Comparison of ENCODE assay signal across 27 mouse cellular contexts in the genomic region with DNA sequence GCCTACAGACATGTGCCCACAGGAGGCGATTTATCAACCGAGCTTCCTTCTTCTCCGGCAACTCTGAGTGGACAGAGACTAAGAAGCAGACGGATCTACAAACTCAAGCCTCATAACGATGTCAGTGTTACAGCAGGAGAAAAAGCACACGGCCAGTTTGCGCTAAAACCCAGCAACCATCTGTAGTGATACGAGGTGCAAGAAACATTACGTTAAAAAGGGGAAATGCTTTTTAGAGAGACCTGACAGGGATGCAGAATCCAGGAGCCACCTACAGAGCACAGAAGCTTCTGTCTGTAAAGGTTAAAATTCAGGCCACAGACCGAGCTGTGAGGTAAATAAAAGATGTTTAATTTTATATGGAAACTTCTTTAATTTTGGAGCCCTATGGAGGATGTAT. TPM values are rescaled to one million over a fixed set of nuclear protein-coding genes. Genes with fewer than 3 reads are reported as not detected.
A peak's percentile ranks its signal among the peaks of the same experiment; 100 is the strongest.
DNase-seq lines count a peak whose midpoint lies in the region; ATAC-seq lines count a peak whose summit lies in the region.
"Had no signal": no experiment of that assay in that cellular context is flagged by ENCODE, and none has a peak within 500 bp of the region (broad histone marks: within the 10 kb centered on the region; RNA-seq: fewer than 3 reads in every experiment).

No protein-coding gene starts in this region.

- DNase-seq in forebrain, embryonic 10.5 days (ENCODE audit: extremely low spot score, low spot score), result no peak
- DNase-seq in frontal cortex, adult 2 months (ENCODE audit: extremely low spot score in 1 of 2, low spot score in 1 of 2), result peak; percentile 3 to 9
- DNase-seq in frontal cortex, postnatal 10 days (ENCODE audit: low spot score in 2 of 2), result no peak
- DNase-seq in right cerebral cortex, adult 18-20 months, result peak; percentile 2
- no peak for DNase-seq in right cerebral cortex, postnatal 10 days (ENCODE audit: low spot score in 2 of 2)
- peak; percentile 26 for DNase-seq in telencephalon, adult 2 months (ENCODE audit: low read depth, low spot score)
- DNase-seq in hindbrain, embryonic 14.5 days (ENCODE audit: low spot score), result no peak
- DNase-seq: adrenal gland, adult 8-10 months; adrenal gland, postnatal 14 days; adrenal gland, postnatal 36 days; B cell, adult 2 months; cerebellum, adult 11-12 months; cerebellum, adult 2 months; cerebellum, adult 9-10 months; cerebellum, postnatal 10 days; cerebellum, postnatal 25 days; forebrain, postnatal 0 days had no signal

- no peaks in the 10 kb centered on the region for H3K36me3 ChIP-seq in forebrain, embryonic 10.5 days (replicated peaks)
- H3K36me3 ChIP-seq in forebrain, embryonic 13.5 days (ENCODE audit: poor library complexity, severe bottlenecking), result no peaks in the 10 kb centered on the region
- no peaks in the 10 kb centered on the region for H3K36me3 ChIP-seq in hindbrain, embryonic 14.5 days (replicated peaks; ENCODE audit: control insufficient read depth, insufficient read depth)
- H3K36me3 ChIP-seq: embryonic facial prominence, embryonic 10.5 days; embryonic facial prominence, embryonic 12.5 days; forebrain, embryonic 12.5 days; forebrain, embryonic 15.5 days; G1E had no signal

- no peak overlapping the region for H3K9ac ChIP-seq in forebrain, embryonic 13.5 days
- no peak overlapping the region for H3K9ac ChIP-seq in hindbrain, embryonic 14.5 days
- H3K9ac ChIP-seq: embryonic facial prominence, embryonic 12.5 days; forebrain, embryonic 12.5 days; forebrain, embryonic 15.5 days; forebrain, postnatal 0 days had no signal

- peaks cover 30% of the 10 kb centered on the region for H3K4me1 ChIP-seq in forebrain, embryonic 10.5 days
- H3K4me1 ChIP-seq in forebrain, embryonic 13.5 days, result peaks cover 24% of the 10 kb centered on the region
- peaks cover 3% of the 10 kb centered on the region; the same call in 1 of the 2 replicates for H3K4me1 ChIP-seq in hindbrain, embryonic 14.5 days (replicated peaks; ENCODE audit: control insufficient read depth, insufficient read depth, low read length)
- H3K4me1 ChIP-seq: embryonic facial prominence, embryonic 10.5 days; embryonic facial prominence, embryonic 12.5 days had no signal

- no peak overlapping the region for H3K4me2 ChIP-seq in forebrain, embryonic 13.5 days
- no peak overlapping the region for H3K4me2 ChIP-seq in hindbrain, embryonic 14.5 days (replicated peaks)
- H3K4me2 ChIP-seq: embryonic facial prominence, embryonic 12.5 days; forebrain, embryonic 12.5 days; forebrain, embryonic 15.5 days had no signal

- WGBS in forebrain, embryonic 10.5 days, result 92% methylated on average over 10 of the region's 10 CpGs
- 76% methylated on average over 10 of the region's 10 CpGs for WGBS in forebrain, embryonic 13.5 days
- 85% methylated on average over 10 of the region's 10 CpGs for WGBS in hindbrain, embryonic 14.5 days

- no peaks in the 10 kb centered on the region for H3K9me3 ChIP-seq in forebrain, embryonic 10.5 days
- H3K9me3 ChIP-seq in forebrain, embryonic 13.5 days (replicated peaks), result no peaks in the 10 kb centered on the region
- no peaks in the 10 kb centered on the region for H3K9me3 ChIP-seq in hindbrain, embryonic 14.5 days (ENCODE audit: control insufficient read depth, low read length)
- H3K9me3 ChIP-seq: embryonic facial prominence, embryonic 10.5 days; embryonic facial prominence, embryonic 12.5 days; forebrain, embryonic 12.5 days; forebrain, embryonic 15.5 days; G1E had no signal

- peak overlapping the region; percentile 81; the same call in 1 of the 2 replicates for H3K27ac ChIP-seq in forebrain, embryonic 10.5 days
- no peak overlapping the region for H3K27ac ChIP-seq in forebrain, embryonic 13.5 days
- H3K27ac ChIP-seq in hindbrain, embryonic 14.5 days, result no peak overlapping the region
- H3K27ac ChIP-seq: embryonic facial prominence, embryonic 10.5 days; embryonic facial prominence, embryonic 12.5 days had no signal

- no peaks in the 10 kb centered on the region for H3K27me3 ChIP-seq in forebrain, embryonic 10.5 days (ENCODE audit: poor library complexity, severe bottlenecking)
- no peaks in the 10 kb centered on the region for H3K27me3 ChIP-seq in forebrain, embryonic 13.5 days
- no peaks in the 10 kb centered on the region for H3K27me3 ChIP-seq in hindbrain, embryonic 14.5 days (ENCODE audit: control insufficient read depth, insufficient read depth, low read length)
- H3K27me3 ChIP-seq: CH12.LX; embryonic facial prominence, embryonic 12.5 days; forebrain, embryonic 12.5 days; forebrain, embryonic 15.5 days; Patski had no signal

- ATAC-seq in forebrain, embryonic 13.5 days, result no peak
- ATAC-seq in hindbrain, embryonic 14.5 days (ENCODE audit: low FRiP score), result no peak
- ATAC-seq: activated CD4-positive, CD25-positive, alpha-beta regulatory T cell, adult 4 months; CD4-positive, CD25-positive, alpha-beta regulatory T cell, adult 4 months; forebrain, embryonic 15.5 days; forebrain, postnatal 0 days; Patski had no signal

- no peak overlapping the region for H3K4me3 ChIP-seq in forebrain, embryonic 10.5 days
- no peak overlapping the region for H3K4me3 ChIP-seq in forebrain, embryonic 13.5 days
- no peak overlapping the region for H3K4me3 ChIP-seq in hindbrain, embryonic 14.5 days (replicated peaks; ENCODE audit: low read length)
- H3K4me3 ChIP-seq: embryonic facial prominence, embryonic 10.5 days; embryonic facial prominence, embryonic 12.5 days; forebrain, embryonic 12.5 days; forebrain, embryonic 15.5 days had no signal

RNA-seq across cellular contexts. Expression of gene Fer, which starts 56.5 kb away (rescaled TPM):
- polyA plus RNA-seq in forebrain, embryonic 10.5 days (2016; fragmentation: Nextera tagmentation; extraction: Ambion mirVana), result 27.1 and 31.4 TPM in 2 replicates
- polyA plus RNA-seq in forebrain, embryonic 13.5 days (2015; fragmentation: Nextera tagmentation; extraction: Ambion mirVana), result 30.0 and 33.9 TPM in 2 replicates
- 9.4 and 10.2 TPM in 2 replicates for polyA plus RNA-seq in frontal cortex, adult 2 months (2012; rRNA removed)
- 35.8 and 36.8 TPM in 2 replicates for polyA plus RNA-seq in hindbrain, embryonic 14.5 days (2014; fragmentation: Nextera tagmentation; extraction: Ambion mirVana)

RNA-seq across cellular contexts. Expression of gene A930002H24Rik, which starts 57.2 kb away (rescaled TPM):
- 1.8 and 1.9 TPM in 2 replicates for polyA plus RNA-seq in forebrain, embryonic 10.5 days (2016; fragmentation: Nextera tagmentation; extraction: Ambion mirVana)
- 2.7 and 3.0 TPM in 2 replicates for polyA plus RNA-seq in forebrain, embryonic 13.5 days (2015; fragmentation: Nextera tagmentation; extraction: Ambion mirVana)
- polyA plus RNA-seq in frontal cortex, adult 2 months (2012; rRNA removed), result 0.78 and 0.90 TPM in 2 replicates
- 1.9 and 3.0 TPM in 2 replicates for polyA plus RNA-seq in hindbrain, embryonic 14.5 days (2014; fragmentation: Nextera tagmentation; extraction: Ambion mirVana)
- polyA plus RNA-seq: activated CD4-positive, CD25-positive, alpha-beta regulatory T cell, adult 4 months; CD4-positive, CD25-positive, alpha-beta regulatory T cell, adult 4 months had no signal

Comparison
In these comparisons a context has a peak if more than half of its experiments do, and no peak if none do; other contexts are left out.
1. DNase-seq: peak in frontal cortex, adult 2 months (2 of 2), right cerebral cortex, adult 18-20 months (single experiment) and telencephalon, adult 2 months (single experiment); none in forebrain, embryonic 10.5 days (single experiment), frontal cortex, postnatal 10 days (0 of 2), right cerebral cortex, postnatal 10 days (0 of 2) and hindbrain, embryonic 14.5 days (single experiment).